Mouse (Mus musculus): Measurements from ENCODE around the gene Zfp683. TPM values are rescaled to one million over a fixed set of nuclear protein-coding genes. Genes with fewer than 3 reads are reported as not detected.

Gene Zfp683
- total and polyA plus RNA-seq, 3 experiments = 0.16 TPM; not detected in 2

- TF ChIP-seq E2F4 (IDR thresholded peaks at IDR 0.05; ENCODE audit: insufficient replicate concordance, low read depth, low read length) (no peak), SMC3 (IDR thresholded peaks at IDR 0.05; ENCODE audit: low read depth, low read length) (no peak), ETS1 (conservative IDR thresholded peaks at IDR 0.05; ENCODE audit: low read depth, low read length) (no peak), ZKSCAN1 (IDR thresholded peaks at IDR 0.05; ENCODE audit: borderline replicate concordance, low read depth, low read length) (no peak), NELFE (IDR thresholded peaks at IDR 0.05; ENCODE audit: low read depth, low read length) (no peak), CHD1 (IDR thresholded peaks at IDR 0.05; ENCODE audit: low read depth, low read length) (no peak), MAX (IDR thresholded peaks at IDR 0.05; ENCODE audit: low read length) (no peak), PAX5 (IDR thresholded peaks at IDR 0.05; ENCODE audit: low read length) (no peak), JUND (conservative IDR thresholded peaks at IDR 0.05; ENCODE audit: low read depth, low read length) (no peak), BHLHE40 (IDR thresholded peaks at IDR 0.05; ENCODE audit: low read depth, low read length) (no peak), POLR2A (IDR thresholded peaks at IDR 0.05; ENCODE audit: low read depth, low read length) (no peak), JUN (IDR thresholded peaks at IDR 0.05; ENCODE audit: insufficient read depth, low read depth, low read length) (no peak), ELF1 (IDR thresholded peaks at IDR 0.05; ENCODE audit: low read depth, low read length) (no peak), TCF12 (IDR thresholded peaks at IDR 0.05; ENCODE audit: low read depth, low read length) (no peak), SIN3A (IDR thresholded peaks at IDR 0.05; ENCODE audit: low read length) (no peak), MAZ (IDR thresholded peaks at IDR 0.05; ENCODE audit: low read depth, low read length) (no peak), RAD21 (IDR thresholded peaks at IDR 0.05; ENCODE audit: low read depth, low read length) (no peak), MYC (IDR thresholded peaks at IDR 0.05; ENCODE audit: low read depth, low read length) (no peak)
- Histone ChIP-seq H3K9ac (ENCODE audit: insufficient read depth, low read depth) (no peak overlapping the region), H3K27me3 (replicated peaks) (peaks cover 2% of the 10 kb centered on the region)
Observed at GRCm38 (mm10) chr4:134067833-134068544, 14.4 kb downstream of the Zfp683 start.

GRCm38 (mm10) chr4:134068793-134069580 is 15.3 kb downstream of the Zfp683 start:
- Histone ChIP-seq H3K79me2 (replicated peaks; ENCODE audit: control insufficient read depth, extremely low read depth, insufficient read depth, poor library complexity, severe bottlenecking) (no peaks in the 10 kb centered on the region), H3K27ac (ENCODE audit: insufficient read depth, low read depth) (no peak overlapping the region), H3K27me3 (replicated peaks) (peaks cover 2% of the 10 kb centered on the region), H3K4me1 (ENCODE audit: control insufficient read depth in 1 of 2, insufficient read depth in 2 of 2) (peaks cover 3 to 9% of the 10 kb centered on the region in 2 experiments), H3K9me3 (replicated peaks; ENCODE audit: low read length) (no peaks in the 10 kb centered on the region), H3K36me3 (replicated peaks in 1 of 2; ENCODE audit: control insufficient read depth in 1 of 2, insufficient read depth in 1 of 2, low read length in 1 of 2) (no peaks in the 10 kb centered on the region), H3K4me3 (replicated peaks in 1 of 3; ENCODE audit: low read depth in 2 of 3, low read length in 2 of 3, poor library complexity in 1 of 3) (no peak overlapping the region), H3K4me2 (ENCODE audit: insufficient read depth, low read depth, poor library complexity, severe bottlenecking) (no peak overlapping the region), H3K9ac (ENCODE audit: insufficient read depth, low read depth) (no peak overlapping the region)
- TF ChIP-seq ZKSCAN1 (IDR thresholded peaks at IDR 0.05; ENCODE audit: borderline replicate concordance, low read depth, low read length) (no peak), BHLHE40 (IDR thresholded peaks at IDR 0.05; ENCODE audit: low read depth, low read length) (peak; percentile 71), RAD21 (IDR thresholded peaks at IDR 0.05; ENCODE audit: low read depth, low read length) (no peak)
- dilution Hi-C loops (cut with MboI; ENCODE audit: extremely low pct_ligation_motif_present, extremely low pct_unique_long_range_greater_than_20kb, low sequenced_read_pairs) = no loop called here
- no peak for DNase-seq (ENCODE audit: extremely low read depth)
- in situ Hi-C loops (cut with MboI; ENCODE audit: low pct_ligation_motif_present, low pct_unique_long_range_greater_than_20kb, low sequenced_read_pairs) = no loop called here

More at GRCm38 (mm10) chr4:134067833-134068544, 14.4 kb downstream of the Zfp683 start:
- H3K4me1 ChIP-seq (ENCODE audit: control insufficient read depth in 1 of 2, insufficient read depth in 2 of 2) = peaks cover 3 to 12% of the 10 kb centered on the region in 2 experiments
- no peaks in the 10 kb centered on the region for H3K9me3 ChIP-seq (replicated peaks; ENCODE audit: low read length)
- DNase-seq (ENCODE audit: extremely low read depth) = no peak
- H3K4me3 ChIP-seq (replicated peaks in 1 of 3; ENCODE audit: low read depth in 2 of 3, low read length in 2 of 3, poor library complexity in 1 of 3) = no peak overlapping the region
- H3K4me2 ChIP-seq (ENCODE audit: insufficient read depth, low read depth, poor library complexity, severe bottlenecking) = no peak overlapping the region
- H3K36me3 ChIP-seq (replicated peaks in 1 of 2; ENCODE audit: control insufficient read depth in 1 of 2, insufficient read depth in 1 of 2, low read length in 1 of 2) = no peaks in the 10 kb centered on the region
- H3K27ac ChIP-seq (ENCODE audit: insufficient read depth, low read depth) = no peak overlapping the region
- dilution Hi-C loops (cut with MboI; ENCODE audit: extremely low pct_ligation_motif_present, extremely low pct_unique_long_range_greater_than_20kb, low sequenced_read_pairs) (no loop called here), in situ Hi-C loops (cut with MboI; ENCODE audit: low pct_ligation_motif_present, low pct_unique_long_range_greater_than_20kb, low sequenced_read_pairs) (no loop called here)
- no peaks in the 10 kb centered on the region for H3K79me2 ChIP-seq (replicated peaks; ENCODE audit: control insufficient read depth, extremely low read depth, insufficient read depth, poor library complexity, severe bottlenecking)
